Mouse (Mus musculus) liver, embryonic 12.5 days (tissue): ENCODE measurements at regions not wholly inside any gene's neighbourhood (a gene's known extent, or its start where the extent isn't known, plus 50 kb on each side); places are given as distances from the start of the nearest gene placed in this dataset.

Experiments used
- ATAC-seq: fragments of 200-750 bp; cut with Nextera tagmentation; 2 replicates; pipeline ENCODE4 v1.8.0; 2017; ENCODE audit warnings: moderate number of reproducible peaks, mild to moderate bottlenecking, moderate library complexity
- H3K27ac ChIP-seq: fragments of 300-500 bp; sonication (generic); 2 replicates; pipeline ENCODE4 v1.5.1; 2016; ENCODE audit warnings: mild to moderate bottlenecking
- H3K27me3 ChIP-seq: fragments of 300-500 bp; sonication (generic); replicated peaks from 2 replicates; pipeline ENCODE4 v1.6.1; 2016; ENCODE audit warnings: mild to moderate bottlenecking, moderate library complexity
- H3K36me3 ChIP-seq: fragments of 300-500 bp; sonication (generic); 2 replicates; pipeline ENCODE4 v1.6.1; 2016; ENCODE audit warnings: mild to moderate bottlenecking, moderate library complexity
- H3K4me1 ChIP-seq: fragments of 300-500 bp; sonication (generic); 2 replicates; pipeline ENCODE4 v1.6.1; 2016
- H3K4me2 ChIP-seq: fragments of 300-500 bp; sonication (generic); 2 replicates; pipeline ENCODE4 v1.6.1; 2016; ENCODE audit warnings: mild to moderate bottlenecking, moderate library complexity
- H3K4me3 ChIP-seq: fragments of 300-500 bp; sonication (generic); 2 replicates; pipeline ENCODE4 v1.5.1; 2016; ENCODE audit warnings: mild to moderate bottlenecking, moderate library complexity
- H3K9ac ChIP-seq: fragments of 300-500 bp; sonication (generic); 2 replicates; pipeline ENCODE4 v1.6.1; 2016; ENCODE audit warnings: mild to moderate bottlenecking, moderate library complexity
- H3K9me3 ChIP-seq: fragments of 300-500 bp; sonication (generic); replicated peaks from 2 replicates; pipeline ENCODE4 v1.6.1; 2016; ENCODE audit warnings: mild to moderate bottlenecking, moderate library complexity
- WGBS: fragments of 180-500 bp; shearing (Covaris S2); methylation state at CpG from one replicate; pipeline ENCODE4 v1.1.7; 2016; ENCODE audit not compliant: insufficient replicate concordance; 5-methylcytosine and 5-hydroxymethylcytosine counted together

DNA sequence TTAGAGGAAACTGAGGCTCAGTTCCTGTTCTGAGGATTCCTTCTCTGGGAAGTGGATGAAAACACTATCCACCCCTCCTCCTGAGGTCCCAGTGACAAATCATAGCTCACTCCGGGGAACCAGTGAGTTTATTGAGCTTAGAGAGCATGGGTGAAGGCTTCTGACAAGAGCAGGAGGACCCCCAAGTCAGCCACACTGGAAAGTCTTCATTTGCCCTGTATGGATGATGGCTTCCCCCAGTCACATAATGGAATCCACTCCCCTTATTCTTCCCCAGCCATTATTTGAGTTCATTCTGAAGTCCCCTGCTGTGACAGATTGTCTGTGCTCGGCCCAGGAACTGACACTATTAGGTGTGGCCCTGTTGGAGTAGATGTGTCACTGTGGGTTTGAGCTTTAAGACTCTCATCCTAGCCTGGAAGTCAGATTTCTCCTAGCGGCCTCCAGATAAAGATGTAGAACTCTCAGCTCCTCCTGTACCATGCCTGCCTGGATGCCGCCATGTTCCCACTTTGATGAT lies 141.3 kb downstream of the Chst1 start:
- Histone ChIP-seq H3K27me3 (0 out of 2 replicates have a peak, but pooled peaks cover 4% of the 10 kb centered on the region), H3K4me3 (no peak overlapping the region), H3K4me2 (no peak overlapping the region), H3K36me3 (no peaks in the 10 kb centered on the region), H3K9me3 (no peaks in the 10 kb centered on the region), H3K4me1 (0 out of 2 replicates have a peak, but pooled peaks cover 3% of the 10 kb centered on the region), H3K27ac (no peak overlapping the region), H3K9ac (no peak overlapping the region)
- no peak for ATAC-seq
- WGBS, result 68% methylated on average over 4 of the region's 4 CpGs

DNA sequence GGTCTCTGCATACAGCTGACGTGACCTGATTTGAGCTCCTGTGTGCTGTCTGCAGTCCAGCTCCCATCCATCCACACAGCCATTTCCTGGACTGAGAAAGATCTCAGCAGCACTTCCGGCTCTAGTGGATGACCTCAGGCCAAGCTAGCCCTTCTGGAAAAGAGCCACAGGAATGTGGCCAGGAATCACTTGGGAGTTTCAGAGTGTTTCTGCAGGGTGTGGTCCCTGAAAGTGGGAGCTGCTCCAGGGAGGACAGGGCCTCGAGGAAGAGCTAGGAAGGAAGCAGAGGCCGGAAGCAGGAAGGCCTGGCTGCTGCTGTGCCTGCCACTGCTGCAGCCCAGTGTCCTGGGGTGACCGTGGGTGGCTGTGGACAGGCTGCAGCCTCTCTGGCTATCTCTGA lies 142.5 kb downstream of the Chst1 start:
- Histone ChIP-seq H3K4me2 (no peak overlapping the region), H3K27ac (no peak overlapping the region), H3K27me3 (0 out of 2 replicates have a peak, but pooled peaks cover 4% of the 10 kb centered on the region)

DNA sequence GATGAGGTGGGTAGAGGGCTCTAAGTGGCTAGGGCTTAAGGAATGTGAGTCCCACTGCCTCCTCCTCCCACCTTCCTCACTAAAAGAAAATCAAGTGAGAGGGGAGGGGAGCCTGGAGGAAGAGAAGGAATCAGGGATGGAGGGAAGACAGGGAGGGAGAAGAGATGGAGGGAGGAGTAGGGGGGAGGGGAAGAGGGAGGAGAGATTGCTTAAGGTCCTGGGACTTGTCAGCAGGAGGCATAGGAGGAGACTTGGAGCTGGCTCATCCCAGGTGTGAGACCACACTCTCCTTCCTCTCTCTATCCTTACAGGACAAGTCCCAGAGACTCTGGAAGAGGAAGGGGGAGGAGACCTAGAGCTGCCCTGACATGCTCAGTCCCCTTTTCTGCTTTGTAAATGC lies 143.2 kb downstream of the Chst1 start:
- H3K4me1 ChIP-seq, result 0 out of 2 replicates have a peak, but pooled peaks cover 3% of the 10 kb centered on the region
- H3K27ac ChIP-seq, result no peak overlapping the region
- no peak for ATAC-seq
- H3K36me3 ChIP-seq, result no peaks in the 10 kb centered on the region
- no peak overlapping the region for H3K4me2 ChIP-seq
- 0 out of 2 replicates have a peak, but pooled peaks cover 4% of the 10 kb centered on the region for H3K27me3 ChIP-seq
- H3K9me3 ChIP-seq, result no peaks in the 10 kb centered on the region
- no peak overlapping the region for H3K9ac ChIP-seq
- H3K4me3 ChIP-seq, result no peak overlapping the region

More for the DNA sequence above, 142.5 kb downstream of the Chst1 start:
- Histone ChIP-seq H3K4me3 (no peak overlapping the region), H3K4me1 (0 out of 2 replicates have a peak, but pooled peaks cover 3% of the 10 kb centered on the region), H3K9ac (no peak overlapping the region), H3K36me3 (no peaks in the 10 kb centered on the region), H3K9me3 (no peaks in the 10 kb centered on the region)
- no peak for ATAC-seq
- WGBS, result 33% methylated on average over 5 of the region's 5 CpGs

DNA sequence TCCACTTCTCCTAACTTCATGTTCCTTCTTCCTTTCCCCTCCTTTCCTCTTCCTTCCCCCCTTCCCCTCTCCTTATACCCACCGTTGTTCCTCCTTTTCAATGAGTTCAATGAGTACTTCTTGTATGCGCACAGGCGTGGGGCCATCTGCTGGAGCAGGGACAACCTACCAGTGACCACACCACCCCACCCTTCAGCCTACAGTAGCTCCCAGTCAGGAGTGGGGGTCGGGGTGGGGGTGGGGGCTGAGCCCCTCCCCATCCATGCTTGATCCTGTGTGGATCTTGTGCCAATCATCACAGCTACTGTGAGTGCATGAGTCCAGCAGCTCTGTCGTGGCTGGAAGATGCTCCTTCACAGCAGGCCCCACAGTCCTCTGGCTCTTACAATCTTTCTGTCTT lies 143.6 kb downstream of the Chst1 start:
- Histone ChIP-seq H3K9ac (no peak overlapping the region), H3K4me2 (no peak overlapping the region), H3K36me3 (no peaks in the 10 kb centered on the region), H3K9me3 (no peaks in the 10 kb centered on the region), H3K27me3 (0 out of 2 replicates have a peak, but pooled peaks cover 4% of the 10 kb centered on the region), H3K4me1 (0 out of 2 replicates have a peak, but pooled peaks cover 3% of the 10 kb centered on the region), H3K27ac (no peak overlapping the region), H3K4me3 (no peak overlapping the region)
- WGBS, result 29% methylated on average over 5 of the region's 5 CpGs
- ATAC-seq, result no peak

DNA sequence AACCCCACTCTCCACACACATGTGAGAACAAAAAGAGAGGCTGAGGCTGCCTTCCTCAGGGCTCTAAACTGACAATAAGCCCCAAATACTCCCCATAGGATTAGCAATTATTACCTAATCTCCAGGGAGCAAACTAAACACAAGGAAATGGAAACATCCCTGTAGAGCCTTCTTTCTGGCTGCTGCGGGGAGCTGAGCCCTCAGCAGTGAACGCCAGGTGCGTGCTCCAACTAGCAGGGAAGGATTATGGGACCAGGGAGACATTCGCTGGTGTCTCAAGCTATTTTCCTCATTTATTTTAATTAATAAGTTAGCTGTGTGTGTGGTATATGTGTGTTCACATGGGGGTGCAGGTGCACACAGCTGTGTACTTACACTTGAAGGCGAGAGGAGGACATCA lies 144.4 kb downstream of the Chst1 start:
- no peak overlapping the region for H3K4me2 ChIP-seq
- no peak for ATAC-seq
- WGBS, result 65% methylated on average over 5 of the region's 5 CpGs
- H3K36me3 ChIP-seq, result no peaks in the 10 kb centered on the region
- no peak overlapping the region for H3K9ac ChIP-seq
- no peak overlapping the region for H3K27ac ChIP-seq
- H3K27me3 ChIP-seq, result 0 out of 2 replicates have a peak, but pooled peaks cover 4% of the 10 kb centered on the region
- no peaks in the 10 kb centered on the region for H3K9me3 ChIP-seq
- no peak overlapping the region for H3K4me3 ChIP-seq
- 0 out of 2 replicates have a peak, but pooled peaks cover 3% of the 10 kb centered on the region for H3K4me1 ChIP-seq

DNA sequence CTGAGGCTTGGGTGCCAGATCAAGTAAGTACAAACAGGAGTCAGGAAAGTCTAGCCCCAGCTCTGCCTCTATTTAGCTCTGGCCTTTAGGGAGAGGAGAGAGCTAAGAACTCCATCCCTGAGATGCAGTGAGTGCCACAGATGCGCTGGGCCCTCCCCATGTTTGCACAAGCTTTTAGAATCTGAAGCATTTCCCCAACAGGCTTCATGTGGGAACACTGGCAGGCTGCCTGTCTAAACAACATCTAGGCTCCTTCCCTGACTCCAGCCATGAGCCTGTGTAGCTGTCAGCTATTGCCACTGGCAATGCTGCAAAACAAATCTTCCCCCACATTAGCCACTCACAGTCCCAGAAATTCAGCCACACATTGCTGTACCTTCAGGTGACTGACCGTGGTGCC lies 147.9 kb downstream of the Chst1 start:
- 65% methylated on average over 2 of the region's 2 CpGs for WGBS
- ATAC-seq, result no peak

DNA sequence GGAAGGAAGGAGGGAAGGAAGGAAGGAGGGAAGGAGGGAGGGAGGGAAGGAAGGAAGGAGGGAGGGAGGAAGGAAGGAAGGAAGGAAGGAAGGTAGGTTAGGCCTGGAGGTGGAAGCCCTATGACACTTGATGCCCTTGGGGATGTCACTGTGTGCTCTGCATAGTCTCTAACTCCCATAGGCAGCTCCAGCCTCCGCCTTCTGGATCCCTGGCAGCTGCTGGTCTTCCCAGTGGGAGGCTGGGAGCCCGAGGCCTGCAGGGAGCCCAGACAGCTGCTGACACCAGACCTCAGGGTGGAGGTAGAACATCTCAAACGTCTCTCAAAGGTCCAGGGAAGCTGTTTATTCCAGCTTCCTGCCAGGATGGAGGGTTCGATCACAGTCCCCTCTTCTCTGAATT lies 150.6 kb downstream of the Chst1 start:
- 41% methylated on average over 4 of the region's 4 CpGs for WGBS
- no peak for ATAC-seq
- H3K9me3 ChIP-seq, result no peaks in the 10 kb centered on the region

More for the DNA sequence above, 147.9 kb downstream of the Chst1 start:
- H3K4me3 ChIP-seq, result no peak overlapping the region
- H3K4me2 ChIP-seq, result no peak overlapping the region
- H3K9ac ChIP-seq, result no peak overlapping the region
- peaks cover 8% of the 10 kb centered on the region; the same call in 1 of the 2 replicates for H3K4me1 ChIP-seq
- no peaks in the 10 kb centered on the region for H3K36me3 ChIP-seq
- 0 out of 2 replicates have a peak, but pooled peaks cover 3% of the 10 kb centered on the region for H3K27me3 ChIP-seq
- H3K9me3 ChIP-seq, result no peaks in the 10 kb centered on the region
- H3K27ac ChIP-seq, result no peak overlapping the region

DNA sequence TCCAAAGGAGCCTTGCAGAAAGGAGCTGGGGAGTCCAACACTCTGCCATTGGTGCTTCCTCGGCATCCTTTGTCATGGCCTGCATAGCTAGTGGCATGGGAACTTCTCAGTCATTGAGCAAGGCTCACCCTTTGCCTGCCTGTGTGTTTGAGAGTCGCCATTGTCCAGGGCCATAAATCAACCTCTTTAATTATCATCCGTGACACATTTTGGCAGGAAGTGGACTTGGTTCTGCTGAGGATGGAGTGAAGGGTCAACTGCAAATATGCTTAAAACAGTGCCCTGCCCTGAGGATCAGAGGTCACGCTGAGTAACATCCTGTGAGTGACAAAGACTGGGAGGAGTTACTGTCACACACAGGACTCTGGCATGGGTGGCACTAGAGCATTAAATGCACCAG lies 151.2 kb downstream of the Chst1 start:
- H3K36me3 ChIP-seq, result no peaks in the 10 kb centered on the region
- H3K4me3 ChIP-seq, result no peak overlapping the region
- no peak overlapping the region for H3K27ac ChIP-seq
- H3K27me3 ChIP-seq, result no peaks in the 10 kb centered on the region
- 22% methylated on average over 4 of the region's 4 CpGs for WGBS
- peaks cover 5% of the 10 kb centered on the region; the same call in 1 of the 2 replicates for H3K4me1 ChIP-seq
- ATAC-seq, result no peak
- H3K9me3 ChIP-seq, result no peaks in the 10 kb centered on the region
- H3K4me2 ChIP-seq, result no peak overlapping the region
- H3K9ac ChIP-seq, result no peak overlapping the region

More for the DNA sequence above, 150.6 kb downstream of the Chst1 start:
- Histone ChIP-seq H3K36me3 (no peaks in the 10 kb centered on the region), H3K4me2 (no peak overlapping the region), H3K4me1 (peaks cover 5% of the 10 kb centered on the region; the same call in 1 of the 2 replicates), H3K4me3 (no peak overlapping the region), H3K27me3 (no peaks in the 10 kb centered on the region), H3K27ac (no peak overlapping the region), H3K9ac (no peak overlapping the region)

DNA sequence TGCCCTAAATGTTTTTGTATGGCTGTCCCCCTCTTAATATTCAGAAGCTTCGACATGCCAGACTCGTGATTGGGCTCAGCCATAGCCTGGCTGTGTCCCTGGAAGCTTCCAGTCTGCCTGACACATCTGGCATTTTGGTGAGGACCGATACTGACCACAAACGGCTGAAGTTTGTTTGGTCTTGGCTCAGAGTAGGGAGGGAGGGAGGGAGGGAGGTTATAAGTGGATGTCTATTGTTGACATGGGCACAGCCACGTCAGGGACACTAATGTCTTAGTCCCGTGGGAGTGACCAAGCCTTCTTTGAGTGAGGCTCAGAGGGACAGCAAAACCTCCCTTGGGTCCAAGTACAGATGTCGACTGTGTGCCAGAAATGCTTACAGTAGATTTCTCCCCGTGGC lies 151.7 kb downstream of the Chst1 start:
- H3K27me3 ChIP-seq, result no peaks in the 10 kb centered on the region

DNA sequence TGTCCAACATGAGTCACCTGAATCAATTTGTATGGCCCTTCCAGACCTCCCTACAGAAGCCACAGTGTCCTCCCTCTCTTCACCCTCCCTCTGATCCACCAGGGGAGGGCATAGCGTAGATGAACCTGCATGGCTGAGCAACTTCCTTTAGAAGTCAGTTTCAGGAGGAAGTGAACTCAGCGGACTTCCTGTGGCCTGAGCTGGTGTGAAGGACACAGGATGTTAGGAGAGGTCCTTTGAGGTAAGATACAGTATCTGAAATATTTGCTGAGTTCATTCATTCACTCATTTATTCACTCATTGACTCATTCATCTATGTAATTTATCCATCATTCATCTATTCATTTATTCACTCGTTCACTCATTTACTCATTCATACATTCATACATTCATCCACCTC lies 152.6 kb downstream of the Chst1 start:
- H3K9me3 ChIP-seq, result no peaks in the 10 kb centered on the region
- H3K27ac ChIP-seq, result no peak overlapping the region
- 34% methylated on average over 3 of the region's 3 CpGs for WGBS
- no peak overlapping the region for H3K9ac ChIP-seq
- peaks cover 5% of the 10 kb centered on the region; the same call in 1 of the 2 replicates for H3K4me1 ChIP-seq
- no peak overlapping the region for H3K4me2 ChIP-seq
- no peaks in the 10 kb centered on the region for H3K36me3 ChIP-seq
- ATAC-seq, result no peak
- no peaks in the 10 kb centered on the region for H3K27me3 ChIP-seq
- H3K4me3 ChIP-seq, result no peak overlapping the region

More for the DNA sequence above, 151.7 kb downstream of the Chst1 start:
- Histone ChIP-seq H3K4me3 (no peak overlapping the region), H3K9ac (no peak overlapping the region), H3K4me2 (no peak overlapping the region), H3K9me3 (no peaks in the 10 kb centered on the region), H3K4me1 (peaks cover 5% of the 10 kb centered on the region; the same call in 1 of the 2 replicates), H3K36me3 (no peaks in the 10 kb centered on the region), H3K27ac (no peak overlapping the region)
- 21% methylated on average over 8 of the region's 8 CpGs for WGBS
- no peak for ATAC-seq

DNA sequence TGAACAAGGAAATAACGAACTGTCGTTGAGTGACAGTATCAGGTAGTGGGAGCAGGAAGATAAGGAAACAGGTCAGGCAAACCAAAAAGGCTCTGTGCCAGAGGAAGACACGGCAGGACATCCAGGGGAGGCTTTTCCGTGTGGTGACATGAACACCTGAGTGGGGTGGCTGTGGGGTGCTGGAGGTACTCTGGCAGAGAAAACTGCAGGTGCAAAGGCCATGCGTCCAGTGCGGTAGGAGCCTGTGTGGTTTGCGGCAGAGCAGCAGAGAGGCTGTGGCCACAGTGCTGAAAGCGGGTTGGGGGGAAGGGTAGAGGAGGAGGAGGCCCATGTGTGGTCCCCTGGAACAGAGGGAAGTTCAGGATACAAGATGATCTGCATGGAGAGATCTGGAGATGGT lies 153.3 kb downstream of the Chst1 start:
- H3K4me1 ChIP-seq, result peaks cover 5% of the 10 kb centered on the region; the same call in 1 of the 2 replicates
- 47% methylated on average over 8 of the region's 8 CpGs for WGBS
- no peak for ATAC-seq
- H3K4me3 ChIP-seq, result no peak overlapping the region
- no peaks in the 10 kb centered on the region for H3K36me3 ChIP-seq
- no peak overlapping the region for H3K9ac ChIP-seq
- no peaks in the 10 kb centered on the region for H3K27me3 ChIP-seq
- H3K27ac ChIP-seq, result no peak overlapping the region
- no peaks in the 10 kb centered on the region for H3K9me3 ChIP-seq
- H3K4me2 ChIP-seq, result no peak overlapping the region

DNA sequence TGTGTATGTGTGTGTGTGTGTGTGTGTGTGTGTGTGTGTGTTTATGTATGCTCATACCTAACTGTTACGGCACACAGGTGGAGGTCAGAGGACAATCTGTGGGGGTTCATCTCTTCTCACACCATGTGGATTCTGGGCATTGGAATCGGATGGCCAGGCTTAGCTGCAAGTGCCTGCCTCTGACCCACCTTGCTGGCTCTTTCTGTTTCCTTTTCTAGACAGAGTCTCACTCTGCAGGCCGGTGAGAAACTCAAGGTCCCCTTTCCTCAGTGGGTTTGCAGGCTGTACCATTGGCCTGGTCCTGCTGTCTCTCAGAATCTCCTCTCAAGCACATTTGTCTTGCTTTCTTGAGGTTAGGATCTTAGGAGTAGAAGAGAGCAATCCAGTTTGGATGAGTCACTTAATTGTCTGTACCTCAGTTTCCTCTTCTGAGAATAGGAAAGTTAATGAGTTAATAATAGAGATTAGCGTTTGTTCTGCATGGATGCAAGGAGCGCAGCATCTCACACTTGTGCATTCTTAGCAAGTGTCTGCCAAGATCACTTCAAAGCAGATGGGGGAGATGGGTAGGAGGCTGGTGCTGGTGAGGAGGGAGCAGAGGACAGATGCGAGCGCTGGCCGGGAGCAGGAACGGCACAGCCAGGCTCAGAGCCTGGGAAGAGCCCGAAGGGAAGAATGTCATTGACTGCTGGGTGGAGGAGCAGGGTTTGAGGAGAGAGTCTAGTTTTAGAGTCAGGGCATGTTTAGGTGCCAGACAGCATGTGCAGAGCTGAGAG lies 155.2 kb downstream of the Chst1 start:
- Histone ChIP-seq H3K27ac (no peak overlapping the region), H3K4me2 (no peak overlapping the region), H3K4me3 (no peak overlapping the region), H3K27me3 (no peaks in the 10 kb centered on the region), H3K9me3 (no peaks in the 10 kb centered on the region), H3K36me3 (no peaks in the 10 kb centered on the region), H3K4me1 (peaks cover 5% of the 10 kb centered on the region; the same call in 1 of the 2 replicates), H3K9ac (no peak overlapping the region)
- no peak for ATAC-seq
- 65% methylated on average over 10 of the region's 10 CpGs for WGBS
